18 mouse cellular contexts compared by ENCODE assay signal in the genomic region with DNA sequence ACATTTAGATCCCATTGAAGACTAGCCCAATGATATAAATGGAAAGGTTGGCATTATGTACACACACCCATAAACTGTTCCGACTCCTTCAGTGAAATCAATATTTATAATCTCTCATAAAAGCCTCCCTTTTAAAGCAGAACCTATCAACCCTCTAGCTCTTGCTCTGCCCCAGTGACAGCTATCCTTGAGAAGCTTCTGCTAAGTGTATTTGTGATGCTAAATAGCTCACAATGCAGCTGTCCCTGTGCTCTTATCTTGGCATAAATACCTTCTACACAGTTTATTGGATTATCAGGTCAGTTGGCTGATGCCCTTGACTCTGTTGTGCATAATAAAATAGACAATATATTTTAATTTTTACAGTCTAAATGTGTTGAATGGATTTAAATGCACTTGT.
"Had no signal": no experiment of that assay in that cellular context is flagged by ENCODE, and none has a peak within 500 bp of the region (broad histone marks: within the 10 kb centered on the region; RNA-seq: fewer than 3 reads in every experiment).

No protein-coding gene starts in this region.

- H3K4me2 ChIP-seq: intestine, embryonic 15.5 days; limb, embryonic 12.5 days; lung, embryonic 15.5 days; neural tube, embryonic 13.5 days had no signal

- DNase-seq: kidney, adult 18-20 months; kidney, postnatal 10 days; kidney, postnatal 4 days; liver; liver, embryonic 13.5 days; liver, postnatal 0 days; lung, postnatal 14 days; right cerebral cortex, postnatal 4 days; spleen, adult 18-20 months; thymus, adult 2 months; thymus, postnatal 25 days had no signal

- H3K36me3 ChIP-seq: intestine, embryonic 15.5 days; limb, embryonic 12.5 days; liver, embryonic 13.5 days; lung, embryonic 15.5 days; neural tube, embryonic 13.5 days had no signal

- H3K4me1 ChIP-seq: intestine, embryonic 15.5 days; limb, embryonic 12.5 days; lung, embryonic 15.5 days; megakaryocyte, embryonic 14.5 days; neural tube, embryonic 13.5 days had no signal

- H3K9me3 ChIP-seq: intestine, embryonic 15.5 days; limb, embryonic 12.5 days; liver, embryonic 13.5 days; lung, embryonic 15.5 days; megakaryocyte, embryonic 14.5 days; neural tube, embryonic 13.5 days had no signal

- H3K9ac ChIP-seq: intestine, embryonic 15.5 days; limb, embryonic 12.5 days; liver, embryonic 13.5 days; liver, postnatal 0 days; lung, embryonic 15.5 days; neural tube, embryonic 13.5 days had no signal

- H3K27me3 ChIP-seq: intestine, embryonic 15.5 days; limb, embryonic 12.5 days; liver, embryonic 13.5 days; lung, embryonic 15.5 days; megakaryocyte, embryonic 14.5 days; neural tube, embryonic 13.5 days had no signal

- ATAC-seq: intestine, embryonic 15.5 days; liver, postnatal 0 days had no signal

- H3K4me3 ChIP-seq: intestine, embryonic 15.5 days; layer of hippocampus, adult 2 months; limb, embryonic 12.5 days; liver, embryonic 13.5 days; lung, embryonic 15.5 days; megakaryocyte, embryonic 14.5 days; neural tube, embryonic 13.5 days had no signal

- H3K27ac ChIP-seq: intestine, embryonic 15.5 days; layer of hippocampus, adult 2 months; limb, embryonic 12.5 days; lung, embryonic 15.5 days; macrophage; neural tube, embryonic 13.5 days had no signal
